Mouse (Mus musculus) stomach, postnatal 0 days (tissue): ENCODE measurements at regions not wholly inside any gene's neighbourhood (a gene's known extent, or its start where the extent isn't known, plus 50 kb on each side); places are given as distances from the start of the nearest gene placed in this dataset.

ENCODE experiments used
- CTCF ChIP-seq: IDR thresholded peaks from 2 replicates; pipeline ENCODE4 v1.5.1; 2016; ENCODE audit warnings: antibody characterized with exemption, low read depth, mild to moderate bottlenecking, moderate library complexity
- EP300 ChIP-seq: optimal IDR thresholded peaks from 2 replicates; pipeline ENCODE3; 2016; ENCODE audit warnings: antibody characterized with exemption

DNA sequence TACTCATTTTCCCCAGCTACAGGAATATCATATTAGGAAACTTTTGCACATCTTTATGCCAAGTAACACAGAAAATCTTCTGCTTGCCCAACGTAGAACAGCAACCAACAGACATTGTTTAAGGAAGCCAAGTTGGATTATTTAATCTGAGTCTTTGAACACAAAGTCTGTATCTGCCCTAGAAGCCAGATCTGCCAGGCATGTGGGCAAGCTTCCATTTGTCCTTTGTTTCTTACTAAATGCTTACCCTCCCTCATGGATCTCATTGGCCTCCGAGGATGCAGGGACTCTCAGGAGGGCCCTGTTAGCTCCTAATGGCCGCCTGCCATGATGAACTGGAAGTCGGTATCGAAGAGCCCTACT is 102.5 kb upstream of the Itga4 start:
- TF ChIP-seq CTCF, result no peak
- no peak for TF ChIP-seq EP300
